Mouse (Mus musculus): ENCODE results near the gene Zfp52. TPM values are rescaled to one million over a fixed set of nuclear protein-coding genes. Genes with fewer than 3 reads are reported as not detected.
A peak's percentile ranks its signal among the peaks of the same experiment; 100 is the strongest.

Gene Zfp52
- polyA plus RNA-seq, 1 experiment from 2014 or later, result 3.1 TPM

GRCm38 (mm10) chr17:21536096-21536495 is 757 bp downstream of the Zfp52 start:
- H3K4me3 ChIP-seq (replicated peaks; ENCODE audit: low read length), result peak overlapping the region; percentile 50
- peaks cover 21% of the 10 kb centered on the region for H3K4me1 ChIP-seq (replicated peaks; ENCODE audit: control insufficient read depth, insufficient read depth, low read length)
- peak overlapping the region; percentile 81 for H3K4me2 ChIP-seq (ENCODE audit: low read length)
- WGBS, result 39% methylated on average over 7 of the region's 7 CpGs
- no peaks in the 10 kb centered on the region for H3K9me3 ChIP-seq (ENCODE audit: control insufficient read depth, low read length)
- no peak for ATAC-seq
- H3K27me3 ChIP-seq (replicated peaks; ENCODE audit: control insufficient read depth, insufficient read depth, low read length), result no peaks in the 10 kb centered on the region
- peak overlapping the region; percentile 61 for H3K9ac ChIP-seq (replicated peaks; ENCODE audit: low read depth, low read length)
- no peak overlapping the region for H3K27ac ChIP-seq (ENCODE audit: low read length)
- no peaks in the 10 kb centered on the region for H3K36me3 ChIP-seq (ENCODE audit: control insufficient read depth, insufficient read depth)

- Histone ChIP-seq H3K4me1 (replicated peaks; ENCODE audit: control insufficient read depth, insufficient read depth, low read length) (peaks cover 15% of the 10 kb centered on the region), H3K4me3 (replicated peaks; ENCODE audit: low read length) (no peak overlapping the region), H3K4me2 (ENCODE audit: low read length) (no peak overlapping the region), H3K36me3 (ENCODE audit: control insufficient read depth, insufficient read depth) (no peaks in the 10 kb centered on the region), H3K9ac (replicated peaks; ENCODE audit: low read depth, low read length) (no peak overlapping the region), H3K27me3 (replicated peaks; ENCODE audit: control insufficient read depth, insufficient read depth, low read length) (no peaks in the 10 kb centered on the region), H3K9me3 (ENCODE audit: control insufficient read depth, low read length) (no peaks in the 10 kb centered on the region), H3K27ac (ENCODE audit: low read length) (no peak overlapping the region)
- 93% methylated on average over 2 of the region's 2 CpGs for WGBS
- ATAC-seq, result no peak
Measured at GRCm38 (mm10) chr17:21536676-21537075, 1.3 kb downstream of the Zfp52 start.

- Histone ChIP-seq H3K27ac (ENCODE audit: low read length) (no peak overlapping the region), H3K27me3 (replicated peaks; ENCODE audit: control insufficient read depth, insufficient read depth, low read length) (no peaks in the 10 kb centered on the region), H3K4me1 (replicated peaks; ENCODE audit: control insufficient read depth, insufficient read depth, low read length) (no peaks in the 10 kb centered on the region), H3K9ac (replicated peaks; ENCODE audit: low read depth, low read length) (no peak overlapping the region), H3K36me3 (ENCODE audit: control insufficient read depth, insufficient read depth) (no peaks in the 10 kb centered on the region), H3K4me3 (replicated peaks; ENCODE audit: low read length) (no peak overlapping the region), H3K9me3 (ENCODE audit: control insufficient read depth, low read length) (no peaks in the 10 kb centered on the region), H3K4me2 (ENCODE audit: low read length) (no peak overlapping the region)
- 81% methylated on average over 2 of the region's 2 CpGs for WGBS
- ATAC-seq, result no peak
Measured at GRCm38 (mm10) chr17:21557831-21558230, 22.5 kb downstream of the Zfp52 start.

- Histone ChIP-seq H3K4me3 (replicated peaks; ENCODE audit: low read length) (peak overlapping the region; percentile 76), H3K9me3 (ENCODE audit: control insufficient read depth, low read length) (no peaks in the 10 kb centered on the region), H3K27me3 (replicated peaks; ENCODE audit: control insufficient read depth, insufficient read depth, low read length) (no peaks in the 10 kb centered on the region), H3K9ac (replicated peaks; ENCODE audit: low read depth, low read length) (peak overlapping the region; percentile 78), H3K27ac (ENCODE audit: low read length) (peak overlapping the region; percentile 94), H3K4me2 (ENCODE audit: low read length) (peak overlapping the region; percentile 74), H3K36me3 (ENCODE audit: control insufficient read depth, insufficient read depth) (0 out of 2 replicates have a peak, but pooled peaks cover 3% of the 10 kb centered on the region), H3K4me1 (replicated peaks; ENCODE audit: control insufficient read depth, insufficient read depth, low read length) (peaks cover 14% of the 10 kb centered on the region)
- peak; percentile 83 for ATAC-seq
- WGBS, result under 1% methylated on average over 5 of the region's 5 CpGs
Measured at GRCm38 (mm10) chr17:21566220-21566619, 30.9 kb downstream of the Zfp52 start.

- Histone ChIP-seq H3K4me3 (replicated peaks; ENCODE audit: low read length) (peak within 1 kb of the TSS; percentile 76), H3K36me3 (ENCODE audit: control insufficient read depth, insufficient read depth) (0 out of 2 replicates have a peak, but pooled peaks cover 3% of the 10 kb centered on the region), H3K4me1 (replicated peaks; ENCODE audit: control insufficient read depth, insufficient read depth, low read length) (peaks cover 14% of the 10 kb centered on the region), H3K9me3 (ENCODE audit: control insufficient read depth, low read length) (no peaks in the 10 kb centered on the region), H3K4me2 (ENCODE audit: low read length) (peak within 1 kb of the TSS; percentile 74), H3K9ac (replicated peaks; ENCODE audit: low read depth, low read length) (peak within 1 kb of the TSS; percentile 78), H3K27ac (ENCODE audit: low read length) (peak within 1 kb of the TSS; percentile 94), H3K27me3 (replicated peaks; ENCODE audit: control insufficient read depth, insufficient read depth, low read length) (no peaks in the 10 kb centered on the region)
- ATAC-seq, result peak; percentile 95
- under 1% methylated on average over 29 of the region's 29 CpGs for whole genome bisulfite sequencing
Measured at GRCm38 (mm10) chr17:21566728-21567349, 31.5 kb downstream of the Zfp52 start, which contains the start of gene Zfp948. Gene Zfp948, plus strand, starts transcription at chr17:21567008.

GRCm38 (mm10) chr17:21567696-21568095 is 32.4 kb downstream of the Zfp52 start:
- H3K4me2 ChIP-seq (ENCODE audit: low read length), result peak overlapping the region; percentile 64
- no peaks in the 10 kb centered on the region for H3K27me3 ChIP-seq (replicated peaks; ENCODE audit: control insufficient read depth, insufficient read depth, low read length)
- H3K4me1 ChIP-seq (replicated peaks; ENCODE audit: control insufficient read depth, insufficient read depth, low read length), result peaks cover 14% of the 10 kb centered on the region
- H3K9ac ChIP-seq (replicated peaks; ENCODE audit: low read depth, low read length), result 0 out of 2 replicates have a peak overlapping the region, but pooled peaks have one; percentile 37
- H3K27ac ChIP-seq (ENCODE audit: low read length), result no peak overlapping the region
- peak; percentile 7; the same call in 1 of the 2 replicates for ATAC-seq
- WGBS, result 67% methylated on average over 1 of the region's 1 CpGs
- H3K4me3 ChIP-seq (replicated peaks; ENCODE audit: low read length), result peak overlapping the region; percentile 35
- H3K9me3 ChIP-seq (ENCODE audit: control insufficient read depth, low read length), result no peaks in the 10 kb centered on the region
- H3K36me3 ChIP-seq (ENCODE audit: control insufficient read depth, insufficient read depth), result 0 out of 2 replicates have a peak, but pooled peaks cover 3% of the 10 kb centered on the region

GRCm38 (mm10) chr17:21579080-21579479 is 43.7 kb downstream of the Zfp52 start:
- H3K4me2 ChIP-seq (ENCODE audit: low read length), result no peak overlapping the region
- H3K9me3 ChIP-seq (ENCODE audit: control insufficient read depth, low read length), result no peaks in the 10 kb centered on the region
- no peaks in the 10 kb centered on the region for H3K4me1 ChIP-seq (replicated peaks; ENCODE audit: control insufficient read depth, insufficient read depth, low read length)
- no peak overlapping the region for H3K27ac ChIP-seq (ENCODE audit: low read length)
- ATAC-seq, result no peak
- no peak overlapping the region for H3K9ac ChIP-seq (replicated peaks; ENCODE audit: low read depth, low read length)
- H3K36me3 ChIP-seq (ENCODE audit: control insufficient read depth, insufficient read depth), result peaks cover 10% of the 10 kb centered on the region
- H3K4me3 ChIP-seq (replicated peaks; ENCODE audit: low read length), result no peak overlapping the region
- H3K27me3 ChIP-seq (replicated peaks; ENCODE audit: control insufficient read depth, insufficient read depth, low read length), result no peaks in the 10 kb centered on the region
- 88% methylated on average over 1 of the region's 1 CpGs for WGBS

- WGBS, result 37% methylated on average over 5 of the region's 5 CpGs
Measured at GRCm38 (mm10) chr17:21579493-21580175, 44.3 kb downstream of the Zfp52 start.

GRCm38 (mm10) chr17:21585521-21585920 is 50.2 kb downstream of the Zfp52 start:
- H3K9ac ChIP-seq (replicated peaks; ENCODE audit: low read depth, low read length), result no peak overlapping the region
- ATAC-seq, result no peak
- H3K4me1 ChIP-seq (replicated peaks; ENCODE audit: control insufficient read depth, insufficient read depth, low read length), result no peaks in the 10 kb centered on the region
- H3K27ac ChIP-seq (ENCODE audit: low read length), result no peak overlapping the region
- 97% methylated on average over 2 of the region's 2 CpGs for WGBS
- H3K4me3 ChIP-seq (replicated peaks; ENCODE audit: low read length), result no peak overlapping the region
- peaks cover 8% of the 10 kb centered on the region for H3K9me3 ChIP-seq (ENCODE audit: control insufficient read depth, low read length)
- peaks cover 46% of the 10 kb centered on the region for H3K36me3 ChIP-seq (ENCODE audit: control insufficient read depth, insufficient read depth)
- no peaks in the 10 kb centered on the region for H3K27me3 ChIP-seq (replicated peaks; ENCODE audit: control insufficient read depth, insufficient read depth, low read length)
- no peak overlapping the region for H3K4me2 ChIP-seq (ENCODE audit: low read length)

More at GRCm38 (mm10) chr17:21579493-21580175, 44.3 kb downstream of the Zfp52 start:
- Histone ChIP-seq H3K36me3 (ENCODE audit: control insufficient read depth, insufficient read depth) (peaks cover 12% of the 10 kb centered on the region), H3K9ac (replicated peaks; ENCODE audit: low read depth, low read length) (no peak overlapping the region), H3K27me3 (replicated peaks; ENCODE audit: control insufficient read depth, insufficient read depth, low read length) (no peaks in the 10 kb centered on the region), H3K27ac (ENCODE audit: low read length) (no peak overlapping the region), H3K4me1 (replicated peaks; ENCODE audit: control insufficient read depth, insufficient read depth, low read length) (no peaks in the 10 kb centered on the region), H3K4me3 (replicated peaks; ENCODE audit: low read length) (no peak overlapping the region), H3K4me2 (ENCODE audit: low read length) (no peak overlapping the region), H3K9me3 (ENCODE audit: control insufficient read depth, low read length) (no peaks in the 10 kb centered on the region)
- ATAC-seq, result peak; percentile 69
